Mouse (Mus musculus): ENCODE measurements at regions not wholly inside any gene's neighbourhood (a gene's known extent, or its start where the extent isn't known, plus 50 kb on each side); places are given as distances from the start of the nearest gene placed in this dataset.

- Histone ChIP-seq H3K4me2 (ENCODE audit: low read depth) (no peak overlapping the region), H3K4me1 (replicated peaks; ENCODE audit: control insufficient read depth in 2 of 2, insufficient read depth in 2 of 2, low read length in 1 of 2) (no peaks in the 10 kb centered on the region), H3K9me3 (ENCODE audit: control insufficient read depth, low read length) (no peaks in the 10 kb centered on the region), H3K4me3 (ENCODE audit: insufficient read depth in 1 of 2, low read depth in 2 of 2, low read length in 2 of 2) (no peak overlapping the region), H3K27me3 (ENCODE audit: control insufficient read depth, insufficient read depth, low read length) (no peaks in the 10 kb centered on the region), H3K36me3 (replicated peaks; ENCODE audit: control insufficient read depth, insufficient read depth, low read depth) (no peaks in the 10 kb centered on the region), H3K9ac (replicated peaks) (no peak overlapping the region), H3K27ac (no peak overlapping the region)
- WGBS (ENCODE audit: insufficient replicate concordance) = 44% methylated on average over 5 of the region's 5 CpGs
- no peak for DNase-seq (ENCODE audit: low read depth in 3 of 3, low spot score in 3 of 3)
- TF ChIP-seq EP300 (IDR thresholded peaks at IDR 0.05; ENCODE audit: low read depth) = no peak
- no peak for TF ChIP-seq CTCF (IDR thresholded peaks at IDR 0.05; ENCODE audit: low read depth)
- ATAC-seq (ENCODE audit: insufficient read depth) = no peak
These were observed 112.9 kb upstream of the Gap43 start for GRCm38 (mm10) chr16:42453338-42453737.

- 46% methylated on average over 8 of the region's 8 CpGs for WGBS (ENCODE audit: insufficient replicate concordance)
- TF ChIP-seq EP300 (IDR thresholded peaks at IDR 0.05; ENCODE audit: low read depth) (no peak), CTCF (IDR thresholded peaks at IDR 0.05; ENCODE audit: low read depth) (no peak)
- Histone ChIP-seq H3K4me1 (replicated peaks; ENCODE audit: control insufficient read depth in 2 of 2, insufficient read depth in 2 of 2, low read length in 1 of 2) (no peaks in the 10 kb centered on the region), H3K9ac (replicated peaks) (no peak overlapping the region), H3K27me3 (ENCODE audit: control insufficient read depth, insufficient read depth, low read length) (no peaks in the 10 kb centered on the region), H3K9me3 (ENCODE audit: control insufficient read depth, low read length) (no peaks in the 10 kb centered on the region), H3K4me3 (ENCODE audit: insufficient read depth in 1 of 2, low read depth in 2 of 2, low read length in 2 of 2) (no peak overlapping the region), H3K27ac (no peak overlapping the region), H3K4me2 (ENCODE audit: low read depth) (no peak overlapping the region), H3K36me3 (replicated peaks; ENCODE audit: control insufficient read depth, insufficient read depth, low read depth) (no peaks in the 10 kb centered on the region)
- no peak for ATAC-seq (ENCODE audit: insufficient read depth)
- DNase-seq (ENCODE audit: low read depth in 3 of 3, low spot score in 3 of 3) = no peak
These were observed 109.5 kb upstream of the Gap43 start for GRCm38 (mm10) chr16:42449840-42450444.

- H3K4me1 ChIP-seq (replicated peaks; ENCODE audit: control insufficient read depth in 2 of 2, insufficient read depth in 2 of 2, low read length in 1 of 2) = no peaks in the 10 kb centered on the region
- H3K36me3 ChIP-seq (replicated peaks; ENCODE audit: control insufficient read depth, insufficient read depth, low read depth) = no peaks in the 10 kb centered on the region
- TF ChIP-seq CTCF (IDR thresholded peaks at IDR 0.05; ENCODE audit: low read depth) (no peak), EP300 (IDR thresholded peaks at IDR 0.05; ENCODE audit: low read depth) (no peak)
- no peak for ATAC-seq (ENCODE audit: insufficient read depth)
- 16% methylated on average over 6 of the region's 6 CpGs for WGBS (ENCODE audit: insufficient replicate concordance)
- no peak overlapping the region for H3K9ac ChIP-seq (replicated peaks)
- H3K4me3 ChIP-seq (ENCODE audit: insufficient read depth in 1 of 2, low read depth in 2 of 2, low read length in 2 of 2) = no peak overlapping the region
- H3K27me3 ChIP-seq (ENCODE audit: control insufficient read depth, insufficient read depth, low read length) = no peaks in the 10 kb centered on the region
- no peak for DNase-seq (ENCODE audit: low read depth in 3 of 3, low spot score in 3 of 3)
- no peak overlapping the region for H3K27ac ChIP-seq
- H3K4me2 ChIP-seq (ENCODE audit: low read depth) = no peak overlapping the region
- no peaks in the 10 kb centered on the region for H3K9me3 ChIP-seq (ENCODE audit: control insufficient read depth, low read length)
These were observed 104.5 kb upstream of the Gap43 start for GRCm38 (mm10) chr16:42444863-42445423.

GRCm38 (mm10) chr16:42444408-42444862 lies 104.0 kb upstream of the Gap43 start:
- H3K4me3 ChIP-seq (ENCODE audit: insufficient read depth in 1 of 2, low read depth in 2 of 2, low read length in 2 of 2) = no peak overlapping the region
- no peak overlapping the region for H3K4me2 ChIP-seq (ENCODE audit: low read depth)
- no peaks in the 10 kb centered on the region for H3K4me1 ChIP-seq (replicated peaks; ENCODE audit: control insufficient read depth in 2 of 2, insufficient read depth in 2 of 2, low read length in 1 of 2)
- H3K27me3 ChIP-seq (ENCODE audit: control insufficient read depth, insufficient read depth, low read length) = no peaks in the 10 kb centered on the region
- no peak for DNase-seq (ENCODE audit: low read depth in 3 of 3, low spot score in 3 of 3)
- H3K9me3 ChIP-seq (ENCODE audit: control insufficient read depth, low read length) = no peaks in the 10 kb centered on the region
- H3K36me3 ChIP-seq (replicated peaks; ENCODE audit: control insufficient read depth, insufficient read depth, low read depth) = no peaks in the 10 kb centered on the region
- 50% methylated on average over 10 of the region's 10 CpGs for WGBS (ENCODE audit: insufficient replicate concordance)
- no peak overlapping the region for H3K9ac ChIP-seq (replicated peaks)
- no peak for ATAC-seq (ENCODE audit: insufficient read depth)
- no peak for TF ChIP-seq CTCF (IDR thresholded peaks at IDR 0.05; ENCODE audit: low read depth)
- no peak for TF ChIP-seq EP300 (IDR thresholded peaks at IDR 0.05; ENCODE audit: low read depth)
- no peak overlapping the region for H3K27ac ChIP-seq

- ATAC-seq (ENCODE audit: insufficient read depth) (no peak), DNase-seq (ENCODE audit: low read depth in 3 of 3, low spot score in 3 of 3) (no peak)
- no peak for TF ChIP-seq CTCF (IDR thresholded peaks at IDR 0.05; ENCODE audit: low read depth)
- TF ChIP-seq EP300 (IDR thresholded peaks at IDR 0.05; ENCODE audit: low read depth) = no peak
- Histone ChIP-seq H3K4me2 (ENCODE audit: low read depth) (no peak overlapping the region), H3K9ac (replicated peaks) (no peak overlapping the region), H3K27ac (no peak overlapping the region), H3K36me3 (replicated peaks; ENCODE audit: control insufficient read depth, insufficient read depth, low read depth) (no peaks in the 10 kb centered on the region), H3K4me1 (replicated peaks; ENCODE audit: control insufficient read depth in 2 of 2, insufficient read depth in 2 of 2, low read length in 1 of 2) (no peaks in the 10 kb centered on the region), H3K9me3 (ENCODE audit: control insufficient read depth, low read length) (no peaks in the 10 kb centered on the region), H3K27me3 (ENCODE audit: control insufficient read depth, insufficient read depth, low read length) (no peaks in the 10 kb centered on the region), H3K4me3 (ENCODE audit: insufficient read depth in 1 of 2, low read depth in 2 of 2, low read length in 2 of 2) (no peak overlapping the region)
- 35% methylated on average over 4 of the region's 4 CpGs for WGBS (ENCODE audit: insufficient replicate concordance)
These were observed 100.4 kb upstream of the Gap43 start for GRCm38 (mm10) chr16:42440822-42441221.
